Mouse (Mus musculus) right cerebral cortex, postnatal 14 days (tissue): ENCODE measurements at regions not wholly inside any gene's neighbourhood (a gene's known extent, or its start where the extent isn't known, plus 50 kb on each side); places are given as distances from the start of the nearest gene placed in this dataset.

ENCODE experiments used
- DNase-seq: peaks from one replicate; pipeline ENCODE4 v3.0.0; 2022

DNA sequence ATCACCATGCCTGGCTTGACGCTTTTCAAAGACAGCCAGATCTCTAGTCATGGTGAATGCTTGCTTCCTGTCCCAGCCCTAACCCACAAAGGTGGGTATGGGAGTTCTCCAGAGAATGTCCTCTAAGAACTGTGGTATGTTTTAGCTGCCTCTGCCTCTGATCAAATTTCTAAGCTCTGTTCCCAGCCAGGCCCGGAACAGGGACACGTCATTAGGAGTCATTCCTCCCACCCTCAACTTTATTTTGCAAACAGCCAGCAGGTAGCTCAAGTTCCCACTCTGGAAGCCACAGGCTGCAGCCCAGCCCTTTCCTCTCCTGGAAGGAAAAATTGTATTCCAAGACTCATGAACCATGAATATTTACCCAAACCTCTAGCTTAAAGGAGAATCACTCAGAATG lies 117.2 kb downstream of the Zfp36l2 start:
- no peak for DNase-seq

GRCm38 (mm10) chr17:84067102-84067501 lies 120.6 kb downstream of the Zfp36l2 start:
- no peak for DNase-seq

DNA sequence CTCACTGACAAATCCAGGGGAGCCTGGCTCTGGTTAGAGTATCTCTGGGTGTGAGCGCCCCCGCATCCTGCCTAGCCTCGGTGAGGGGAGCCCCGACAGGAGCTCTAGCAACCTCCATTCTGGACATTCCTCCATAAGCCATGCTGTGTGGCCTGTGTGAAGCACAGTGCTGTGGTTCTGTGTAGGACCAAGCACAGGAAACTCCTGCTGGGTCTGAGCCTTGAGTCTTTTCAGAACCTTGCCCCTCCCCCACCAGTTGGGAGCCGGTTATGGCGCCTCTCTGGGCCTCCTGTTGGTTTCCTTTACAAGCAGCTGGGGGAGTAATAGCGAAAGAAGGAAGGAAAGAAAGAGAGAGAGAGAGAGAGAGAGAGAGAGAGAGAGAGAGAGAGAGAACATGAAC lies 124.0 kb downstream of the Zfp36l2 start:
- DNase-seq, result no peak

DNA sequence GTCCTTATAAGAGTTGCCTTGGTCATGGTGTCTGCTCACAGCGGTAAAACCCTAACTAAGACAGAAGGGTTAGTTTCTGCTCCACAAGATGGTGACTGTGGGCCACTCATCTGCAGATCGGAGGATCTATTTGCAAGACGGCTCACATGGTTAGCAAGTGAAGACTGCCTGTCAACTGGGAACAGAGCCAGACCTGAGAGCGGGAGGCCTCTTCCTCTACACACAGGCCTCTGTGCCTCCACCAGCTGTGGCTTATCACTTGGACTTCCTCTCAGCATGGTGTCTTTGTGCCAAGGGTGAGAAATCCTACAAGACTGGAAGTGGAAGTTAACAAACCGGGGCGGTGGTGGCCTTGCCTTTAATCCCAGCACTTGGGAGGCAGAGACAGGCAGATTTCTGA lies 126.1 kb downstream of the Zfp36l2 start:
- DNase-seq, result no peak

- DNase-seq, result no peak
These were observed 131.3 kb downstream of the Zfp36l2 start for GRCm38 (mm10) chr17:84056469-84056868.

- no peak for DNase-seq
These were observed 135.3 kb downstream of the Zfp36l2 start for GRCm38 (mm10) chr17:84052437-84052836.

GRCm38 (mm10) chr17:84051212-84051611 lies 136.5 kb downstream of the Zfp36l2 start:
- DNase-seq, result no peak

GRCm38 (mm10) chr17:84048533-84048932 lies 139.2 kb downstream of the Zfp36l2 start:
- no peak for DNase-seq

DNA sequence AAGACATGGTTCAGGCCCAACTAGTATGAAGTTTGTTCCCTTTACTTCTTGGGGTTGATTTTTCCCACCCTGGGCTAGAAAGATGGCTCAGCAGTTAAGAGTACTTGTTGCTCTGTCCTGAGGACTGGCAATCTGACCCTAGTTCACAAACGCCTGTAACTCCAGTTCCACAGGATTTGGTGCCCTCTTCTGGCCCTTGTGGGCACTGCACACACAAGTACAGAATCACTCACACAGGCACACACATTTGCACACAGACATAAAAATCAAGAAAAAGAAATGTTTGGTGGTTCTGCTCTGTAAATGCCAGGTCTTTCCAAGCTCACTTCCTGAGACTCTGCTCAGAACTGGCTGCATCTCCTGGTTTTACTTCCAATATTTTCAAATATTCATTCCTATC lies 140.2 kb downstream of the Zfp36l2 start:
- DNase-seq, result no peak

DNA sequence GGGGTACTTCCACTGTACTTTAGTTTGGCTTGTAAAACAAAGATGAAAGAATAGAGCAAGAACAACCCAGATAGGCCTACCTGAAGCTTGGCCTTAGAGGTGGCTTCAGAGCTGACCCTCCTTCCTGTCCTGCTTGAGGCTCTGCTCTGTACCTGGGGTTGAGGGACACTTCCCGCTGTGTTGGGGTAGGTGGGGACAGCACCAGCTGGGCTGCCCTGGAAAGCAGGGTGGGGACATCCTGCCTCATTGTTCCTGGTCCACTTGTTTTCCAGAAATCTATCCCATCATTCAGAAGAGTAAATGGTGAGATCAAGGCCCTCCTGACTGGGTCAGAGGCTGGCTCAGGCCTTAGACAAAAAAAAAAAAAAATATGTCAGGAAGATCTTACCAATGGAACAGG lies 141.9 kb downstream of the Zfp36l2 start:
- DNase-seq, result no peak

DNA sequence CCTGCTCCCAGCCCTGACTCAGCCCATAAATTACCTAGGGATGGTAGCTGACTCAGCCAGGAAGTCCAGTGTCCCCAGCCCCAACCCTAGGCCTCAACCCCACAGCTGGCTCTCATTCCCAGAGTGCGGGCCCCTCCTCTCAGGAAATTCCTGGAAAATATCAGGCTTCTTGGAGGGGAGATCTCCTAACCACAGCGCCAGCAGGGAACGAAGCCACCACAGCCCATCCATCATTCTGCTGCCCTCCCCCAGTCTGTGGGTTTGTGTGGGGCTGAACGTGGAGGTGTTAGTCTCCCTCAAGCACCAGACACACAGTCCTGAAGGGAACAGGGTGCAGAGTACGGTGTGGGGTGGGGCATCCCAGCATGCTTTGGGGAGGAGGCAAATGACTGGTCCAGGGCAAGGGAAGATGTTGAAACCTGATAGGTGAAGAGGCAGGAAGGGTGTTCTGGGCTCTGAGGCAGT lies 143.2 kb downstream of the Zfp36l2 start:
- no peak for DNase-seq

DNA sequence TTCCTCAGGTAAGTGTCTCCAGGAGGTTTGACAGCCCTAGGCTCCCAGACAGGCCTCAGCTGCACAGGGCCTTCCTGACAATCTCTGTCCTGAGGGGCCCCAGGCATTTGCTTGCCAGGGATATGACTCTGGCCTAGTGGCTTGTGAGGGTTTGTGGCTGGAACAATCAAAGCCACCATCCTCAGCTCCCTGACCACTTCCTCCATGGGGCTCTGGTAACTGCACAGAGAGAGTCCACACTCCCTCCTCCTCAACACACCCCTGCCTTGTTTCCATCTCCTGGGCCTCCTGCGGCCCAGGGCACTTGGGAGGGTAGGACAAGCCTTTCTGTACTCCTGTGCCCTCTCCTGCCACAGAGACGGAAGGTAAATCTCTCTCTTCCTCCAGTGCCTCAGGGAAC lies 144.6 kb downstream of the Zfp36l2 start:
- DNase-seq, result no peak

DNA sequence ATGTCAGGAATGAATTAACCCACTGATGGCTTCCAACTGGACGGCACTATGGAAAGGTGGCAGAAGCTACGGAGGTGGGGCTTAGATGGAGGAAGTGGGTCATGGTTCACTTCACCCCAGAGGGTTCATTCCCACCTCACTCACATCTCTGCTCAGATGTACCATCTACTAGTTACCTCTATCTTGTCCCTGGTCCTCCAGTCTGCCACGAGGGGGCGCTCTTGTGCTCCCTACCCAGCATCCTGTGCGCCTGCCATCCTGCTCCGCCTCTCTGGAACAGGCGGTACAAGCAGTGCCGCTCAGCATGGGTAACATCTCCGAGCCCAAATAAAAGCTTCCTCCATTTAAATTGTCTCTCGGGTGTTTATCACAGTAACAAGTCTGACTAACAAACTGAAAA lies 148.3 kb downstream of the Zfp36l2 start:
- DNase-seq, result no peak

DNA sequence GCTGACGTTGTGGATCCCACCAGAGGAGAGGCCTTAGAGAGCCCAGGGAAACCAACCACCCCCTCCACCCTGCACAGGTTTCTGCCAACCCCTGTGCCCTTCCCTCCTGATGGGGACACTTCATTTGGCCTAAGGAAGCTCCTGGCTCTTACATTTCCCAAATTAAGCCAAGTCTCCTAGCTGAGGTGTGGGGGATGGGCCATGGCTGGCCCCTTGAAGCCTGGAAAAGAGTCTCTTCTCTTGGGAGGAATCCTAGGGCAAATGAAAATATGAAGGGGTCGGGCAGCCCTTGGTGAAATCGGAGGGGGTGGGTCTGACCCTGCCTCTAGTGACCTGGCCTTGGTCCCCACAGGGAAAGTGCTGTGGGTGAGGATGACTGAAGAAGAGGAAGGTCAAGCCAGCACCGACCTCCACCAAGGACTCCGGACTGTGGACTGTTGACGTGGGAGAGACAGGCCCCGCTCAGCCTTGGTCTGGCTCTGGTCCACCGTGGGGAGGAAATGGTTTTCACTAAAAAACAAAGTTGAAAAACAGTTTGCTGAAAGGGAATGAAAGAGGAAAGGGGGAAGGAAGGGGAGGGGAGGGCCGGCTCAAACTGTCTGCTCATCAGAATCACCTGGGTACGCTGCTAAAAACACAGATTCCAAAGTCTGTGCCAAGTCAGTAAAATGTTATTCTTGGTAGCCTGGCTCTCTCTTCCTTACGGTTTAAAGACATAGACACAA lies 150.0 kb downstream of the Zfp36l2 start:
- DNase-seq, result no peak

- DNase-seq, result no peak
These were observed 151.7 kb downstream of the Zfp36l2 start for GRCm38 (mm10) chr17:84036056-84036455.

DNA sequence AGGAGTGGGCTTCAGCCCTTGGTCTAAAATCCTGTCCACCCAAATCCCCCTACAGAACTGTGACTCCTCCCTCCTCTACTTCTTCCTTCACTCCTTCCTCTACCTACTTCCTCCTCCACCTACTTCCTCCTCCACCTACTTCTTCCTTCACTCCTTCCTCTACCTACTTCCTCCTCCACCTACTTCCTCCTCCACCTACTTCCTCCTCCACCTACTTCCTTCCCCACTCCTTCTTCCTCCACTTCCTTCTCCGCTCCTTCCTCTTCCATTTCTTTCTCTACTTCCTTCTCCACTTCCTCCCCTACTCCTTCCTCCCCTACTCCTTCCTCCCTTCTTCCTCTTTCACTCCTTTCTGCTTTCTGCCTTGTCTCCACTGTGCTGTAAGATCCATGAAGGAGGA lies 152.9 kb downstream of the Zfp36l2 start:
- no peak for DNase-seq

- no peak for DNase-seq
These were observed 155.3 kb downstream of the Zfp36l2 start for GRCm38 (mm10) chr17:84032441-84032840.

GRCm38 (mm10) chr17:84031833-84032232 lies 155.9 kb downstream of the Zfp36l2 start:
- DNase-seq, result no peak

DNA sequence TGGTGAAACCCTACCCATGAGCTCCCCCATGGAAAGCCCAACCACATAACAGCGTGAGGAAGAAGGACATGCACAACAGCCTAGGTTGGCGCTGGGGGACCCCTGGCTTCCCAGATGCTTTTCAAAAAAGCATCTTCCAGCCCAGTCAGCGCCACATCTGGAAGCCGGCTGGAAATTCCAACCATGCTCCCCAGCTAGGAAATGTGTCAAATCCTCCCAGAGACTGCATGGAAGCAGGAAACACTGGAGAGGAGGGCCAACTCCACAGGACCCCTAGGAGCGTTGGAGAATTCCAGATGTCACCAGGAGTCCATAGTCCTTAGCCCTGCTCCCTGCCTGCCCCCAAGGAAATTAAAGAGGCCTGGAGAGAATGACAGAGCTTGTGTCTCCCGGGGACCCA lies 156.4 kb downstream of the Zfp36l2 start:
- no peak for DNase-seq

GRCm38 (mm10) chr17:84030699-84031098 lies 157.0 kb downstream of the Zfp36l2 start:
- DNase-seq, result no peak

DNA sequence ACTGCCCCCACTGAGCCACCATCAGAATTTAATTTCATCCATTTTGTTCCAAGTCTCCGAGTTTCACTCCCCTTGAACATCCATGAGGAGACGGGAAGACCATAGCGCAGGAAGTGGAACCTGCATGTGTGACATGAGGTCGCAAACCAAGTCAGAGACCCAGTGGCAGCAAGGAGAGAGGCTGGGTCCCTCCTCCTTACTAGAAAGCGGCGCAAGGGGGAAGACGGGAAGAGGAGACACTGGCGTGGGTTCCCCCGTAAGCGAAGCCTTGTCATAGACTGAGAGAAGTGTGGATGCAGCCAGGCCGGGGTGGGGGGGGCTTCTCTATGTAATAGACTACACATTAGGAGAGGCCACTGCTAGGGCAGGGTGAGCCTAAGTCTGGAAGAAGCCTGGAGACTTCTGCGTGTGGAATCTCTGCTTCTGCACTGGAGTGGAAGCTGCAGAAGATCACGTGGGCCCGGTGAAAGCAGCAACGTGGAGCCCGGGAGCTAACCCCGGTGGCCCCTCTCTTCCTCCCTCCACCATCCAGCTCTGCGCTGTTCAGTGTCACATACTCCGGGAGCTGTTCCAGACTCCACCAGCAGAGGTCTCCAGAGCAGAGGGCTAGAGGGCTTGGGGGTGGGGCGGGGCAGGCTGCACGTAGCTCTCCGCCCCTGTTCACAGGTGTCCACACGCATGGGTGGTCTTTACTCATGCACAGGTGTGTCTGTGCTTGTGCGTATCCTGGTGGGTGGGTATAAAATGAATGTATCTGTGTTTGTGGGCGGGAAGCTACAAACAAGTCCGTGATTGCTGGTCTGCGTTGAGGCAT lies 159.4 kb downstream of the Zfp36l2 start:
- peak; percentile 93 for DNase-seq

- DNase-seq, result no peak
These were observed 160.5 kb downstream of the Zfp36l2 start for GRCm38 (mm10) chr17:84027275-84027674.

GRCm38 (mm10) chr17:84026110-84026509 lies 161.6 kb downstream of the Zfp36l2 start:
- DNase-seq, result no peak

- no peak for DNase-seq
These were observed 165.4 kb downstream of the Zfp36l2 start for GRCm38 (mm10) chr17:84022358-84022757.
